Mouse (Mus musculus) ES-E14 (cell line): ENCODE measurements at regions not wholly inside any gene's neighbourhood (a gene's known extent, or its start where the extent isn't known, plus 50 kb on each side); places are given as distances from the start of the nearest gene placed in this dataset.

Source experiments
- DNase-seq: peaks from one replicate; pipeline ENCODE4 v3.0.0-alpha.2; 2013; ENCODE audit warnings: low read depth, low spot score
- H3K27ac ChIP-seq: 2 replicates; pipeline ENCODE4 v1.5.1; 2012; ENCODE audit warnings: low read depth, mild to moderate bottlenecking, low read length, moderate library complexity, mixed read lengths; ENCODE audit not compliant: poor library complexity, insufficient read depth, severe bottlenecking
- H3K36me3 ChIP-seq: 2 replicates; pipeline ENCODE4 v1.6.1; 2012; ENCODE audit warnings: mild to moderate bottlenecking, low read length, moderate library complexity, mixed read lengths; ENCODE audit not compliant: control insufficient read depth, poor library complexity, insufficient read depth, severe bottlenecking
- H3K4me1 ChIP-seq, 2 experiments: fragments of 150-350 bp in 1 of 2; sonication (generic) in 1 of 2; 2 replicates each; pipeline ENCODE4 v1.6.1; 2012; ENCODE audit warnings: low read length in 2 of 2, mild to moderate bottlenecking in 1 of 2, mixed read lengths in 1 of 2; ENCODE audit not compliant: control insufficient read depth in 2 of 2, insufficient read depth in 2 of 2, poor library complexity in 1 of 2
- H3K4me3 ChIP-seq, 2 experiments: fragments of 150-350 bp in 1 of 2; sonication (generic) in 1 of 2; 2 replicates each; pipeline ENCODE4 v1.5.1; 2012; ENCODE audit warnings: low read length in 2 of 2, low read depth in 1 of 2, mild to moderate bottlenecking in 1 of 2, mixed read lengths in 1 of 2; ENCODE audit not compliant: insufficient read depth in 1 of 2, poor library complexity in 1 of 2, severe bottlenecking in 1 of 2
- H3K9ac ChIP-seq: 2 replicates; pipeline ENCODE4 v1.6.1; 2012; ENCODE audit warnings: low read depth, mild to moderate bottlenecking, low read length, mixed read lengths; ENCODE audit not compliant: poor library complexity, insufficient read depth, severe bottlenecking
- H3K9me3 ChIP-seq: fragments of 150-350 bp; sonication (generic); 2 replicates; pipeline ENCODE4 v1.6.1; 2012; ENCODE audit warnings: low read depth, mild to moderate bottlenecking, low read length; ENCODE audit not compliant: control insufficient read depth, insufficient read depth
- CHD2 ChIP-seq: IDR thresholded peaks from 2 replicates; pipeline ENCODE4 v1.6.1; 2014; ENCODE audit warnings: mild to moderate bottlenecking, low read depth, low read length, inconsistent platforms
- HCFC1 ChIP-seq: IDR thresholded peaks from 2 replicates; pipeline ENCODE4 v1.6.1; 2012; ENCODE audit warnings: low read length, inconsistent platforms, borderline replicate concordance; ENCODE audit not compliant: insufficient read depth
- MAFK ChIP-seq: IDR thresholded peaks from 2 replicates; pipeline ENCODE4 v1.6.1; 2014; ENCODE audit warnings: mild to moderate bottlenecking, low read depth, low read length, inconsistent platforms; ENCODE audit not compliant: insufficient read depth
- ZC3H11A ChIP-seq: IDR thresholded peaks from 2 replicates; pipeline ENCODE4 v1.6.1; 2012; ENCODE audit warnings: low read depth, mild to moderate bottlenecking, inconsistent platforms, low read length, borderline replicate concordance
- ZNF384 ChIP-seq: IDR thresholded peaks from 2 replicates; pipeline ENCODE4 v1.6.1; 2012; ENCODE audit warnings: low read depth, low read length, inconsistent platforms
- in situ Hi-C, 2 experiments: fragments of 600-800 bp; cut with MboI; formaldehyde crosslinking; loops; one replicate each; pipeline ENCODE4 v1.15.1; 2025; ENCODE audit warnings: low sequenced_read_pairs in 2 of 2, inconsistent platforms in 1 of 2; ENCODE audit not compliant: unreplicated experiment in 2 of 2

DNA sequence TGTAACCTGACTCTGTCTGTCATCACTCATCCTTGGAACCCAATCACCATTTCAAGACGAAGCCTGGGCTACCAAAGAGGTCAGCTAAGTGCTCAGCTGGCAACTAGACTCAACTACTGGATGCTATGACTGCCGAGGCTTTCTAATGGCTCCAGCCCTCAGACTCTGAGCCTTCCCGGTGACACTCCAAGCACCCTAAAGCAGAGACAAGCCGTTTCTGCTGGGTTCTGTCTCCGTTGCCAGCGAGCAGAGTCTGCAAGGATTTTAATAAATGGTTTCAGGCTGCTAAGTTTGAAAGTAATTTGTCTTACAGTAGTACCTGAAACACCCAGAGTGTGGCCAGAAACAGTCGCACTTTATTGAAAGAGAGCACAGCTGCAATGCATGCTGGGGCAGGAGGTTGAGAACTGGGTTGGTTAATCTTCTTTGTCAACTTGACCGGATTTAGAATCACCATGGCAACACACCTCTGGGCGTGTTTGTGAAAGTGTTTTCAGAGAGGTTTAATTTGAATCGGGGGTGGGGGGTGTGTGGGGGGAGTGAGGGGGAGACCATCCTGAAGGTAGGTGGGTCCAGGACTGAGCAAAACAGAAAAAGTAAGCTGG lies 298.8 kb downstream of the H2al1j start:
- in situ Hi-C loops = loop anchor here in 1 of 2 experiments (25.0 kb wide), 1 partner anchor 461 kb away; no protein-coding TSS in a partner anchor
- DNase-seq = no peak

DNA sequence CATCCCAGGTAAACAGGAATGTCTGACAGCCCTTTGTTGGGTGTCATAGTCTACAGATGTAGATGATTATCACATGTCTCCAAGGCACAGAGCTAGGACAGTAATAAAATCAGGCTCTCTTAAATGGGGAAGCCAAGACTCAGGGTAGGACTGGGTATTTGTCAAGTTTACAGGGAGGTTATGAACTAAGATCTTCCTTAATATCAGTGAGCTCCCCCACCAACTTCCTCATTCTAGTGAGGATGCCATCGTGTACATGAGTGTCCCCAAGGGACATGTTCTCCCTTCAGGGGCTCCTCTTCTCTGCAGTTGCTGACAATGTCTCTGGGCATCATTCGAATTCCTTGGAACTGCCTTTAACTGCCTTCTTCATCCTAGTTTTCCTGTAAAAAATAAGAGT lies 301.7 kb downstream of the H2al1j start:
- H3K27ac ChIP-seq = no peak overlapping the region
- DNase-seq = no peak
- no peaks in the 10 kb centered on the region for H3K9me3 ChIP-seq
- in situ Hi-C loops = loop anchor here in 1 of 2 experiments (25.0 kb wide), 1 partner anchor 458 kb away; no protein-coding TSS in a partner anchor
- peaks cover 0 to 6% of the 10 kb centered on the region in 2 experiments; a peak in 1 of 4 replicates for H3K4me1 ChIP-seq
- H3K36me3 ChIP-seq = no peaks in the 10 kb centered on the region
- TF ChIP-seq CHD2 (no peak), MAFK (no peak), ZNF384 (no peak), ZC3H11A (no peak), HCFC1 (no peak)
- no peak overlapping the region for H3K4me3 ChIP-seq
- no peak overlapping the region for H3K9ac ChIP-seq

More for the DNA sequence above, 298.8 kb downstream of the H2al1j start:
- Histone ChIP-seq H3K4me3 (no peak overlapping the region), H3K9me3 (no peaks in the 10 kb centered on the region), H3K36me3 (no peaks in the 10 kb centered on the region), H3K4me1 (peaks cover 0 to 2% of the 10 kb centered on the region in 2 experiments; a peak in 1 of 4 replicates), H3K27ac (no peak overlapping the region), H3K9ac (no peak overlapping the region)
- TF ChIP-seq CHD2 = no peak
- no peak for TF ChIP-seq MAFK
- no peak for TF ChIP-seq HCFC1
- no peak for TF ChIP-seq ZC3H11A
- no peak for TF ChIP-seq ZNF384

DNA sequence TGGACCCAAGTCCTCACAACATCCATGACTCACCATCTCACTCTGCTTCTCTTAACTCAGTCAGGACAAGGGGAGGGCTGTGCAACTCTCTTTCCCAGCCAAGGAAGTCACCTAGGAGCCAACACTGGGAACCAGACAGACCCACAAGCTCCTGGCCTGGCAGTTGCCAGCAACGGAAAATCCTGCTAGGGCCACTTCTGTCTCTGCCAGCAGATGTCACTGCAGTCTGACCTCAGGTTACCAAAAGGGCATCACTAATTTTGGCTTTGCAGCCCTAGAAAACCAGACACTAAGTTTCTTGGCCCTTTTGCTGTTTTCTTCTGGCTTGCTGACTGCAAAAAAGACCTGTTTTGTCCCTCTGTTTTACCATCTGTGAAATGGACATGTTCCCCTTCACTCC lies 302.3 kb downstream of the H2al1j start:
- TF ChIP-seq ZC3H11A (no peak), ZNF384 (no peak), MAFK (no peak), HCFC1 (no peak), CHD2 (no peak)
- in situ Hi-C loops = loop anchor here in 1 of 2 experiments (25.0 kb wide), 1 partner anchor 457 kb away; no protein-coding TSS in a partner anchor
- H3K36me3 ChIP-seq = no peaks in the 10 kb centered on the region
- H3K4me1 ChIP-seq = peaks cover 0 to 6% of the 10 kb centered on the region in 2 experiments; a peak in 1 of 4 replicates
- DNase-seq = no peak
- H3K27ac ChIP-seq = no peak overlapping the region
- no peak overlapping the region for H3K9ac ChIP-seq
- H3K4me3 ChIP-seq = no peak overlapping the region
- H3K9me3 ChIP-seq = no peaks in the 10 kb centered on the region

DNA sequence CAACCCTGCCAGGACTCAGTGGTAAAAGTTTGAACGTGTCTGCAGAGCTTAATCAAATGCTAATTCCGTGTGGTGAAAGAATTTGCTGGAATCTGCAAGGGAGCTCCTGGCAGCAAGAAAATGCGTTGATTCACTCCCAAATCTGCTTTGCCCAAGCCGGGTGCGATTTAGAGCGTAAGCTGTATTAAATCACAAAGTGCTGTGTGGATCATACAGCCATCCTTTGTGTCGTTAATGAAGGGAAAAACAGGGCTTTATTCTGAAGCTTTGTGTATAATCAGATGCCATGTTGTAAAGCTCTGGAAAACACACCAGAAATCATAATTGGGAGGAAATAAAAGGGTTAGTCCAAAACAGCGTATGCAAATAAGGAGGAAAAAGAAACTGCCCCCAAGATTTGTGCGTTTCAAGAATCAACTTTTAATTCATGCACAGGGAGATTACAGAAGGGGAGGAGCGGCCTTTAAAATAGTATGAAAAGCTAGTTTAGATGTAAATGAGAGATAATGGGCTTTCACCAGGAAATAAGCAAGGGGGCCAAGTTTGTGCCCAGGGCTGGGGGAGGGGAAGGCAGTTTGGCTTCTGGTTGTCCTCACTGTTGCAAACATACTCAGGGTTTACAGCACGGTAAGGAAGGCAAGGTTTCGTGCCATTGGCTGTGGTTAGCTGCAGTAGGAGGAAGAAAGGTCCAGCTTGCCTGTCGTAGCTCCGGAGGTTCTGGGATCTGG lies 303.7 kb downstream of the H2al1j start:
- Histone ChIP-seq H3K27ac (no peak overlapping the region), H3K36me3 (no peaks in the 10 kb centered on the region), H3K4me1 (peaks cover 0 to 6% of the 10 kb centered on the region in 2 experiments; a peak in 1 of 4 replicates), H3K9ac (no peak overlapping the region), H3K9me3 (no peaks in the 10 kb centered on the region), H3K4me3 (no peak overlapping the region)
- no peak for DNase-seq
- no peak for TF ChIP-seq ZC3H11A
- TF ChIP-seq HCFC1 = no peak
- TF ChIP-seq ZNF384 = no peak
- no peak for TF ChIP-seq CHD2
- TF ChIP-seq MAFK = no peak
- in situ Hi-C loops = loop anchor here in 1 of 2 experiments (25.0 kb wide), 1 partner anchor 456 kb away; no protein-coding TSS in a partner anchor
